Mouse (Mus musculus) urinary bladder, postnatal 4 days (tissue): ENCODE results near the gene Mat1a.

Source experiments
- DNase-seq, 2 experiments: peaks; one replicate each; pipeline ENCODE4 v3.0.0; 2021 to 2022; ENCODE audit warnings: low spot score in 2 of 2

The Mat1a gene

GRCm38 (mm10) chr14:41104853-41105444, at the start of gene Mat1a:
Gene Mat1a, plus strand, starts transcription at chr14:41105035.
- no peak for DNase-seq

DNA sequence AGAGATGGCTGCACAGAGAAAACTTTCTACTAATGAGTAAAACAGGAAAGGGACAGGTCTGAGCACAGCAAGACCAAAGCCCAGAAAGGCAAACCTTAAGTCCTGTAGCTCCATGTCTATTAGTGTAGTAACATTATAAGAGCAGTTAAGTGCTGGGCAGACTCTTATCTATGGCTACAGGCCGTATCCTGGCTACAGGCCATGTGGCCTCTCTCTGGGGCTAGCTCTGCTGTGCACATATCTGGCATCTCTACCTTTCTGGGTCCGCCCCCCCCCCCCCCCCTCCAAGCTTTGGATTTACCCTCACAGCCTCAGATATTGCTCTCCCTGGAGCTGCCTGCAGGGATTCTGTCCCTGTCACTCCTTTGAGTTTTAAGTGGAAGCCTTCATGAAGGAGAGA, 39.7 kb upstream of the Mat1a start:
- no peak for DNase-seq

DNA sequence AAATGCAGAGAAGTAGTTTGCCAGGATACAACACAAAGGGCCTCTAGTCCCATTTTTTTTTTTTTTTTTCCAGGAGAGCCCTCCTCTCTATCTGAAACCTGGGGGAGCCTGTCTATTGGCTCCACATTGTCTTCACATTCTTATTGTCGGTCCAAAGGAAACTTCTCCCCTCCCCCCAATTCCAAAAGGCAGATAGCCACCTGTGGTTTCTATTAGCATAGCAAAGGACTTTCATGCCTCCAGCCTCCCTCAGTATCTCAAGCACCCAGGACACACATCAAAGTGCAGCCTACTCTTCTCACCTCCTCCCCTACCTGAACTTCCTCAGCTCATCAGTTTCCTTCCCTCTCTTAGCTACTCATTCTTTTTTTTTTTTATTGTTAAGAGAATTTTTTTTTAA, 38.4 kb upstream of the Mat1a start:
- DNase-seq = no peak

DNA sequence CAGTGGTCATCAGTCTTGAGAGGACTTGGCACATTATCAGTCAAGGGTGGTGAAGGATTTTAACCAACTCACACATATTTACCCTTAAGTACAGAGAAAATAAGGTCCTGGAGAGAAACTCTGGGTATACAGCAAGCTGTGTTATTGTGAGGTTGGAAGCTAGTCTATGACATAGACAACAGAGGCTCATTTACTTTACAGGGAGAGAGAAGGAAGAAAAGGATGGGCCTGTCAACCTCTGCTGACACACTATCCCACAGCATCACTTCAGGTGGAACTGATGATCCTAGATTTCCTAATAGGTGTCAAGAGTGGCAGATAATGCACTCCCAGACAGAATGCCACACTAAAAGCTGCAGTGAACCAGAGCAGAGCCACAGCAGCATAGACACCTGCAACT, 35.7 kb upstream of the Mat1a start, which contains the start of gene Dydc2:
Gene Dydc2, minus strand, starts transcription at position 101 of the 400 bp plus-strand sequence.
- DNase-seq = no peak

DNA sequence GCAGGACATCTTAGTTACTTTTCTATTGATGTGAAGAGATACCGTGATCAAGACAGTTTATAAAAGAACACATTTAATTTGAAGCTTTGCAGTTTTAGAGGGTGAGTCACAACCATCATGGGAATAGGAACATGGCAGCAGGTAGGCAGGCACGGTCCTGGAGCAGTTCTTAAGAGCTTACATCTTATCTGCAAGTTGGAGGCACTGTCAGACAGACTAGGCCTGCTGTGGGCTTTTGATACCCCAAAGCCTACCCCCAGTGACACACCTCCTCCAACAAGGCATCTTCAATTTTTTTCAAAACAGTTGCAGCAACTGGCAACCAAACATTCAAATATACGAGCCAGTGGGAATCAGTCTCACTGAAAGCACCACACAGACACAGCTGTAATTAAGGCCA, 34.5 kb upstream of the Mat1a start:
- no peak for DNase-seq

DNA sequence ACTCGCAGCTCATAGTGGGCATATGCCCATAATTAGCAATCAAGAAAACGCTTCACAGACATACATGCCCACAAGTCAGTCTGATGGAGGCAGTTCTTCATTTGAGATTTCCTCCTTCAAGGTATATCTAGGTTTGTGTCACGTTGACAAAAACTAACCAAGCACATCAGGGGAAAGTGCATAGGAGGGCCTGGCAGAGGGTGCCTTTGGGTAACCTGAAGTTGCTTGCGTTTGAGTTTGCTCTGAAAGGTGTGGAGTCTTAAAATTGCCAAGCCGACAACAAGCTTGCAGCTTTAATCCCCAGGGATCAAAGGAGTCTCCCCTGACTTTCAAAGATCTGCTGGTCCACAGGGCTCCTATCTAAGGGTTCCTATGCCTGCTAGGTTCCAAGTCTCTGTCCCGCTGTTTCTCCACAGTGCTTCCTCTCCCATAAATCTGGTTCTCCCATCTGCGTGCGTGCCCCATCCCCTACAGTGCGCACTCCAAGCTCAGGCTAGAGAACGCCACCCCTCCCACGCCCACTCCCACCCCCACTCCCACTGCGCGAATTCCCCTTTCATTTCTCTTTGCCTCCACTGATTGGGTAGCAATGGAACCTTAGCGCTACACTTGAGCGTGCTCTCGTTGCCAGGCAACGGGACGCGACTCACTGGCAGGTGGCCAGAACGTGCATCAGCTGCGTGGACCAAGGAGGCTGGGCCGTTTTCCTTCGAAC, 32.4 kb upstream of the Mat1a start, which contains the start of gene Dydc1:
Gene Dydc1, plus strand, starts transcription at position 683 of the 715 bp plus-strand sequence.
- peak; percentile 42 to 76 for DNase-seq

GRCm38 (mm10) chr14:41072944-41073275, 31.9 kb upstream of the Mat1a start:
- no peak for DNase-seq

- no peak for DNase-seq
Measured at GRCm38 (mm10) chr14:41082408-41082807, 22.4 kb upstream of the Mat1a start.

DNA sequence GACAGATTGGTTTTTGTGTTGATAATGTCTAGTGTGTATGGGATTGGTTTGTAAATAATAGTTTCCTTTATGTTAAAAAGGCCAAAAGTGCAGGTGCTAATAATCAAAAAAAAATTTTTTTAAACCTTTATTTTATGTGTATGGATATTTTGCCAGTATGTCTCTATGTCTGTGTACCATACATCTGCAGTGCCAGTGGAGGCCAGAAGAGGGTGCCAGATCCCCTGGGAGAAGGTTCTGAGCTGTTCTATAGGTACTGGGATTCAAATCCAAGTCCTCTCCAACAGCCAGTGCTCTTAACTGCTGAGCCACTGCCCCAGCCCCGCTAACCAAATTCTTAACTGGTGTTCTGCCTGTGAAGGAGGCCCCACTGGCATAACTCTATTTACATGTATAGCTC, 17.3 kb upstream of the Mat1a start:
- DNase-seq = no peak

GRCm38 (mm10) chr14:41090777-41091176, 14.1 kb upstream of the Mat1a start:
- DNase-seq = no peak

- DNase-seq = no peak
Measured at GRCm38 (mm10) chr14:41094114-41094513, 10.7 kb upstream of the Mat1a start.

DNA sequence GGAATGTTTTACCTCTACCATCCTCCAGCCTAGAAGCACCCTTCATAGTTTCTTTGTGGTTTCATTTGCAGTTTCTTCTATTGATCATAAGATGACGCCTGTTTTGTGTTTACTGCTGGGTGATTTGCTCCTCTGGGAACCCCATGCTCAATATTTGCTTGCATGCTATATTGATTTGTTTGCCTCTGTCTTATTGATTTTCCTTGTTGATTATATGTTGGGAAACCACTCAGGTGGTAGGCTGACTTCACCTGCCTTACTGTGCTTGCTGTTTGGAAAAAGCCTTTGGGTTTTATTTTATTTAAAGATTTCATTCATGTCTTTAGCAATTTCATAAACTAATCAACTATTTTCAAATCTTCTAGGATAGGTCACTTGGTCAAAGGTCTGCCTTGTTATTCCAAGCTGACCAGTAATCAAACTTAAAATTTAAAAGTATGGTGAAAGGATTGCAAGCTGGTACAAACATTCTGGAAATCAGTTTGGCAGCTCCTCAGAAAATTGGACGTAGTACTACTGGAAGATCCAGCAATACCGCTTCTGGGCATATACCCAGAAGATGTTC, 8.5 kb upstream of the Mat1a start:
- no peak for DNase-seq

GRCm38 (mm10) chr14:41098726-41099125, 6.1 kb upstream of the Mat1a start:
- no peak for DNase-seq

DNA sequence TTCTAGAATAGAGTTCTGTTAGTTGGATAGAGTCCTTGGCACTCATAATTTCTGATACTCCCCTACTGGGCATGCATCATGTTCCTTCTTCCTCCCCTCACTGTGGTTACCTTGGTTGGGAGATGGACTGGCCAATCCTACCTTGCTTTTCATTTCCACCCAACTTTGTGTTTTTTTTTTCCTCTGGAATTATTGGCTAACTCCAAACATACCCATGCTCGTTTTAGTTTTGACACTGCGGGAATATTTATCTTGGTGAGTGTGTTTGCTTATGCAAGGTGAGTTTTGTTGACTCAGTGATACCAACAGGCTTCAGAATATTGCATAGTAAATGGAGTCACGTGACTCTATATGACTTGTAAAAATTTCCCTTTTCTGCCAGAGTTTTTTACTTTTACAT, 4.1 kb upstream of the Mat1a start:
- DNase-seq = no peak

- DNase-seq = no peak
Measured at GRCm38 (mm10) chr14:41101242-41101641, 3.6 kb upstream of the Mat1a start.

- DNase-seq = no peak
Measured at GRCm38 (mm10) chr14:41102269-41102668, 2.6 kb upstream of the Mat1a start.

DNA sequence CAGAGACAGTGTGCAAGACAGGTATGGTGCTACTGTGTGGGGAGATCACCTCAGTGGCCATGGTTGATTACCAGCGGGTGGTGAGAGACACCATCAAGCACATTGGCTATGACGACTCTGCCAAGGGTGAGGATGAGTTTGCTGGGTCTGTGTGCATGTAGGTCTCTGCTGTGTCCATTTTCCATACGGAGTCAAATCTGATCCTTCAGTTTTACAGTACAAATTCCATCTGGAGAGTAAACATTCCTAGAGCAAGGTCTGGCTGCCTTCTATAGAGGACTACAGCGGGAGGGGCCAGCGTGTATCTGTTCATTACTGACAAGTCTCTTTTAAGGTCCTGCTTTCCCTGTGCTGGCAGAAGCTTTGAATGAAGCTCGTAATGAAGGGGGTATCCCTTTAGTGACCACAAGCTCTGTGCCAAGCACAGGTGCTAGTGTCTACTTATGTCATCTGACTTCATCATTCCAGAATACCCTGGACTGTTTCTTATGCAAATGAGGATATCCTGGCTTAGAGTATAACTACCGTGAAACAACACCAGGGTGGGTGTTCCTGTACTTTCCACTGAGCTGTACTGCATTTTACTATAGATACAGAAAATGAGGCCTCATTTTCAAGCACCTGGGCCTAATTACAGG, 6.3 kb downstream of the Mat1a start:
- no peak for DNase-seq

- DNase-seq = no peak
Measured at GRCm38 (mm10) chr14:41112944-41113343, 8.1 kb downstream of the Mat1a start.

DNA sequence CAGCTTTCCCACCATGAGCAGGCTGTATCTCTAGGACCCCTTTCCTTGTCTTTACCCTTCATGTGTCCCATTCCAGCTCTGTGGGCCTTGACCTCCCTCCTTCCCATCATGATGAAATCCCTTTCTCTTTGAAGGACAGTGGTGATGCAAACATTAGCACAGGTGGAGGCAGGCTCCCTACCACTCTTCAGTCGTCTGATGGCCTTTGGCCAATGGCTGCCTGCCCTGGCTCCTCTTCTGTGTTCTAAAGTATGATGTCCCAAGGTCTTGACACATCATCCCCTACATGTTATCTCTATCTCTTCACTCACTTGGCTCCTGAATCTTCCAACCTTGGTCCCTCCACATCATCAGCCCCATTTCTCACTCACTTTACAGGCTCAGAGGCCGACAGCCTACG, 11.4 kb downstream of the Mat1a start:
- no peak for DNase-seq

GRCm38 (mm10) chr14:41124683-41125082, 19.8 kb downstream of the Mat1a start:
- no peak for DNase-seq

- DNase-seq = no peak
Measured at GRCm38 (mm10) chr14:41127997-41128396, 23.2 kb downstream of the Mat1a start.

- DNase-seq = no peak
Measured at GRCm38 (mm10) chr14:41131540-41131939, 26.7 kb downstream of the Mat1a start, which contains the start of gene Sftpa1. Gene Sftpa1, plus strand, starts transcription at chr14:41131782.

- no peak for DNase-seq
Measured at GRCm38 (mm10) chr14:41137006-41137405, 32.2 kb downstream of the Mat1a start.
